Comparison of ENCODE assay signal across 9 mouse cellular contexts in genomic region chr11:100694926-100695325, GRCm38 (mm10). TPM values are rescaled to one million over a fixed set of nuclear protein-coding genes. Genes with fewer than 3 reads are reported as not detected.
DNase-seq lines count a peak whose midpoint lies in the region; ATAC-seq and TF ChIP-seq lines count a peak whose summit lies in the region.
"Had no signal": no experiment of that assay in that cellular context is flagged by ENCODE, and none has a peak within 500 bp of the region (broad histone marks: within the 10 kb centered on the region; RNA-seq: fewer than 3 reads in every experiment).

No protein-coding gene starts in this region.

- peak; percentile 96 for TF ChIP-seq CTCF in Patski (IDR thresholded peaks at IDR 0.05)

- H3K27me3 ChIP-seq in kidney, embryonic 16.5 days (ENCODE audit: insufficient read depth, low read length): peaks cover 2% of the 10 kb centered on the region; the same call in 1 of the 2 replicates
- peaks cover 5% of the 10 kb centered on the region for H3K27me3 ChIP-seq in Patski
- peaks cover 36% of the 10 kb centered on the region for H3K27me3 ChIP-seq in liver, embryonic 13.5 days

- intact Hi-C loops in heart, postnatal 36 days (cut with DNase I): loop anchor here (1.0 to 10.0 kb wide), 3 partner anchors 68 to 340 kb away; partner anchors contain the start of gene Hap1

- H3K36me3 ChIP-seq in kidney, embryonic 16.5 days (ENCODE audit: insufficient read depth, low read length): no peaks in the 10 kb centered on the region
- no peaks in the 10 kb centered on the region for H3K36me3 ChIP-seq in liver, embryonic 13.5 days
- H3K36me3 ChIP-seq: midbrain, embryonic 12.5 days had no signal

- CTCF ChIA-PET in Patski (lab: Charles Lee): interaction anchor here (0.9 to 1.1 kb wide), 4 partner anchors 35 to 125 kb away, joined by 3 to 5 read pairs (median 4); no protein-coding TSS in a partner anchor

- H3K9me3 ChIP-seq in kidney, embryonic 16.5 days (ENCODE audit: low read length): no peaks in the 10 kb centered on the region
- H3K9me3 ChIP-seq in liver, embryonic 13.5 days (replicated peaks): no peaks in the 10 kb centered on the region
- H3K9me3 ChIP-seq: midbrain, embryonic 12.5 days had no signal

- POLR2A ChIA-PET in Patski (lab: Charles Lee): no interaction called here

- peak; percentile 78 for DNase-seq in kidney, adult 18-20 months
- DNase-seq in Patski (ENCODE audit: low read depth, low spot score): no peak
- peak; percentile 80 for DNase-seq in embryo, embryonic 10 days (ENCODE audit: low spot score)
- peak; percentile 79 to 88 for DNase-seq in heart, postnatal 36 days
- peak; percentile 50 for DNase-seq in liver, embryonic 13.5 days
- DNase-seq in retina, embryonic 14.5 days (ENCODE audit: low spot score): peak; percentile 86
- DNase-seq in urinary bladder, postnatal 25 days (ENCODE audit: low spot score): peak; percentile 68

- no peak overlapping the region for H3K4me3 ChIP-seq in kidney, embryonic 16.5 days (ENCODE audit: low read length)
- no peak overlapping the region for H3K4me3 ChIP-seq in liver, embryonic 13.5 days (replicated peaks)
- H3K4me3 ChIP-seq: midbrain, embryonic 12.5 days had no signal

- no peak overlapping the region for H3K4me2 ChIP-seq in kidney, embryonic 16.5 days (replicated peaks; ENCODE audit: low read depth, low read length)
- no peak overlapping the region for H3K4me2 ChIP-seq in liver, embryonic 13.5 days
- H3K4me2 ChIP-seq: midbrain, embryonic 12.5 days had no signal

- H3K4me1 ChIP-seq in kidney, embryonic 16.5 days (ENCODE audit: insufficient read depth, low read length): peaks cover 8% of the 10 kb centered on the region
- H3K4me1 ChIP-seq in liver, embryonic 13.5 days (replicated peaks): peaks cover 15% of the 10 kb centered on the region

- 40% methylated on average over 5 of the region's 5 CpGs for WGBS in kidney, embryonic 16.5 days
- WGBS in liver, embryonic 13.5 days (ENCODE audit: insufficient replicate concordance): 30% methylated on average over 5 of the region's 5 CpGs

- in situ Hi-C loops in Patski (cut with MboI; ENCODE audit: low pct_unique_long_range_greater_than_20kb): loop anchor here (5.0 kb wide), 3 partner anchors 73 to 273 kb away; partner anchors contain the start of genes Cnp and Dnajc7

- no peak for ATAC-seq in kidney, embryonic 16.5 days (ENCODE audit: low FRiP score, low TSS enrichment)
- ATAC-seq in Patski: no peak
- no peak for ATAC-seq in liver, embryonic 13.5 days (ENCODE audit: low read depth)

- H3K9ac ChIP-seq in kidney, embryonic 16.5 days (replicated peaks; ENCODE audit: low read length): no peak overlapping the region
- no peak overlapping the region for H3K9ac ChIP-seq in liver, embryonic 13.5 days
- H3K9ac ChIP-seq: midbrain, embryonic 12.5 days had no signal

- H3K27ac ChIP-seq in kidney, embryonic 16.5 days (ENCODE audit: low read length): no peak overlapping the region
- no peak overlapping the region for H3K27ac ChIP-seq in liver, embryonic 13.5 days
- H3K27ac ChIP-seq: midbrain, embryonic 12.5 days had no signal

RNA-seq across cellular contexts. Expression of gene Zfp385c, which starts 2.7 kb away (rescaled TPM):
- polyA plus RNA-seq in kidney, embryonic 16.5 days (2015; fragmentation: Nextera tagmentation; extraction: Ambion mirVana): 0.32 and 0.69 TPM in 2 replicates
- not detected for polyA plus RNA-seq in Patski (2021)
- total RNA-seq in heart, postnatal 36 days (2021): under 1 TPM in 1 of 2 experiments, not detected in 1; 0.28 TPM
- polyA plus RNA-seq in liver, embryonic 13.5 days (2015; fragmentation: Nextera tagmentation; extraction: Ambion mirVana): not detected in 2 replicates

RNA-seq across cellular contexts. Expression of gene Dhx58, which starts 9.1 kb away (rescaled TPM):
- 2.6 and 3.2 TPM in 2 replicates for polyA plus RNA-seq in kidney, embryonic 16.5 days (2015; fragmentation: Nextera tagmentation; extraction: Ambion mirVana)
- polyA plus RNA-seq in Patski (2021): 1.5 TPM
- total RNA-seq in heart, postnatal 36 days (2021): 1 to 10 TPM in 1 of 2 experiments, under 1 TPM in 1; 0.75 to 2.8 TPM
- polyA plus RNA-seq in liver, embryonic 13.5 days (2015; fragmentation: Nextera tagmentation; extraction: Ambion mirVana): 1.6 and 1.7 TPM in 2 replicates

RNA-seq across cellular contexts. Expression of gene Kat2a, which starts 17.3 kb away (rescaled TPM):
- polyA plus RNA-seq in kidney, embryonic 16.5 days (2015; fragmentation: Nextera tagmentation; extraction: Ambion mirVana): 62.4 and 63.7 TPM in 2 replicates
- 55.3 TPM for polyA plus RNA-seq in Patski (2021)
- total RNA-seq in heart, postnatal 36 days (2021): 10 to 100 TPM; 12.4 to 13.0 TPM
- 20.9 and 23.8 TPM in 2 replicates for polyA plus RNA-seq in liver, embryonic 13.5 days (2015; fragmentation: Nextera tagmentation; extraction: Ambion mirVana)

RNA-seq across cellular contexts. Expression of gene Hspb9, which starts 18.7 kb away (rescaled TPM):
- polyA plus RNA-seq in kidney, embryonic 16.5 days (2015; fragmentation: Nextera tagmentation; extraction: Ambion mirVana): 0.33 TPM in 1 of 2 replicates, not detected in the other
- polyA plus RNA-seq in Patski (2021): 0.49 TPM
- total RNA-seq in heart, postnatal 36 days (2021): under 1 TPM in 1 of 2 experiments, not detected in 1; 0.43 TPM
- polyA plus RNA-seq in liver, embryonic 13.5 days (2015; fragmentation: Nextera tagmentation; extraction: Ambion mirVana): 0.17 and 0.43 TPM in 2 replicates

RNA-seq across cellular contexts. Expression of gene Rab5c, which starts 43.1 kb away (rescaled TPM):
- 41.9 and 47.1 TPM in 2 replicates for polyA plus RNA-seq in kidney, embryonic 16.5 days (2015; fragmentation: Nextera tagmentation; extraction: Ambion mirVana)
- polyA plus RNA-seq in Patski (2021): 194 TPM
- 10 to 100 TPM; 54.3 to 62.1 TPM for total RNA-seq in heart, postnatal 36 days (2021)
- polyA plus RNA-seq in liver, embryonic 13.5 days (2015; fragmentation: Nextera tagmentation; extraction: Ambion mirVana): 18.8 and 20.5 TPM in 2 replicates
